19 mouse cellular contexts compared by ENCODE assay signal in the genomic region with DNA sequence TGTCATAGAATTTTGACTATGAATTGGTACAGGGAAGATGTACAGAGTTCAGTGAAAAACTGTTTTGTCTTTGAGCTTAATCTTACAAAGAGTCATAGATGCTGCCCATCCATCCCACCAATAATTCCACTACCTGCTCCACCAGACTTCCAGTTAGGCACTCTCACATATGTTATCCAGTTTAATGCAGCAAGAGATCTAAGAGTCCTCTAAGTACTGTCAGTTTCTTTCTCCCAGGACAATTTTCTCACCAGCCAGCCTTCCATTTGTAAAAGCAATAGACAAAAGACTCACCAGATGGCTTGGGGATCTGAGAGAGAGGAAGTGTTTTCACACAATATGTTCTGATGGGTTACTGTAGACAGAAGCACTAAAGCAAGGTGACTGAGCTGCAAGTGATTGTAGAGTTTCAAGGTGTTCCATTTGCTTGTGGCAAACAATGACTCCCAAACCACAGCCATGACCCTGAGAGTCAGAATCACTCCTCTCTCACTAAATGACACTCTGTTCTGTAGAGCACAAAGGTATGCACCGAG.
DNase-seq lines count a peak whose midpoint lies in the region; ATAC-seq lines count a peak whose summit lies in the region.
"Had no signal": no experiment of that assay in that cellular context is flagged by ENCODE, and none has a peak within 500 bp of the region (broad histone marks: within the 10 kb centered on the region; RNA-seq: fewer than 3 reads in every experiment).

No protein-coding gene starts in this region.

- no peak overlapping the region for H3K4me3 ChIP-seq in midbrain, embryonic 10.5 days
- H3K4me3 ChIP-seq: embryonic facial prominence, embryonic 12.5 days; gastrocnemius, adult 2 months; heart, embryonic 12.5 days; hindbrain, embryonic 12.5 days; lung, embryonic 15.5 days had no signal

- no peaks in the 10 kb centered on the region for H3K9me3 ChIP-seq in midbrain, embryonic 10.5 days (replicated peaks)
- H3K9me3 ChIP-seq: embryonic facial prominence, embryonic 12.5 days; heart, embryonic 12.5 days; hindbrain, embryonic 12.5 days; lung, embryonic 15.5 days had no signal

- H3K27me3 ChIP-seq in midbrain, embryonic 10.5 days (ENCODE audit: low read depth, poor library complexity, severe bottlenecking): no peaks in the 10 kb centered on the region
- H3K27me3 ChIP-seq: embryonic facial prominence, embryonic 12.5 days; heart, embryonic 12.5 days; hindbrain, embryonic 12.5 days; lung, embryonic 15.5 days had no signal

- no peak for DNase-seq in frontal cortex, postnatal 25 days (ENCODE audit: low spot score in 2 of 2)
- peak; percentile 1 to 4 for DNase-seq in left cerebral cortex, postnatal 14 days (ENCODE audit: low spot score in 2 of 2)
- no peak for DNase-seq in left cerebral cortex, postnatal 10 days (ENCODE audit: extremely low spot score in 1 of 2, low spot score in 2 of 2)
- peak; percentile 67 for DNase-seq in brain, adult 2 months (ENCODE audit: low read depth, low spot score)
- peak; percentile 4 to 5 for DNase-seq in layer of hippocampus, adult 8-10 months (ENCODE audit: low spot score in 2 of 2)
- no peak for DNase-seq in midbrain, embryonic 10.5 days (ENCODE audit: low spot score)
- DNase-seq: cerebellum, adult 9-11 months; gastrocnemius, adult 2 months; heart, postnatal 14 days; kidney, adult 18-20 months; kidney, postnatal 14 days; lung, postnatal 4 days; retina, postnatal 1 day had no signal

- no peaks in the 10 kb centered on the region for H3K36me3 ChIP-seq in midbrain, embryonic 10.5 days
- H3K36me3 ChIP-seq: embryonic facial prominence, embryonic 12.5 days; heart, embryonic 12.5 days; hindbrain, embryonic 12.5 days; lung, embryonic 15.5 days had no signal

- intact Hi-C loops in left cerebral cortex, postnatal 14 days (cut with DNase I): no loop called here
- intact Hi-C loops in left cerebral cortex, postnatal 10 days (cut with DNase I): no loop called here

- H3K4me1 ChIP-seq in midbrain, embryonic 10.5 days: no peaks in the 10 kb centered on the region
- H3K4me1 ChIP-seq: heart, embryonic 12.5 days; hindbrain, embryonic 12.5 days had no signal

- peak; percentile 95 for ATAC-seq in frontal cortex, adult (ENCODE audit: low TSS enrichment)

- H3K27ac ChIP-seq in midbrain, embryonic 10.5 days (replicated peaks): no peak overlapping the region
- H3K27ac ChIP-seq: embryonic facial prominence, embryonic 12.5 days; gastrocnemius, adult 2 months; hindbrain, embryonic 12.5 days; liver, embryonic 14.5 days; lung, embryonic 15.5 days had no signal

- WGBS in midbrain, embryonic 10.5 days: 70% methylated on average over 1 of the region's 1 CpGs

Comparison
In these comparisons a context has a peak if more than half of its experiments do, and no peak if none do; other contexts are left out.
1. DNase-seq: peak in left cerebral cortex, postnatal 14 days (2 of 2), brain, adult 2 months (single experiment) and layer of hippocampus, adult 8-10 months (2 of 2); none in frontal cortex, postnatal 25 days (0 of 2), left cerebral cortex, postnatal 10 days (0 of 2) and midbrain, embryonic 10.5 days (single experiment).